Mouse (Mus musculus) left cerebral cortex, adult 11 months (tissue): ENCODE measurements around the gene Qk.
A peak's percentile ranks its signal among the peaks of the same experiment; 100 is the strongest.

Experiments used
- DNase-seq: peaks from one replicate; pipeline ENCODE4 v3.0.0; 2022; ENCODE audit warnings: low spot score

Qk gene

DNA sequence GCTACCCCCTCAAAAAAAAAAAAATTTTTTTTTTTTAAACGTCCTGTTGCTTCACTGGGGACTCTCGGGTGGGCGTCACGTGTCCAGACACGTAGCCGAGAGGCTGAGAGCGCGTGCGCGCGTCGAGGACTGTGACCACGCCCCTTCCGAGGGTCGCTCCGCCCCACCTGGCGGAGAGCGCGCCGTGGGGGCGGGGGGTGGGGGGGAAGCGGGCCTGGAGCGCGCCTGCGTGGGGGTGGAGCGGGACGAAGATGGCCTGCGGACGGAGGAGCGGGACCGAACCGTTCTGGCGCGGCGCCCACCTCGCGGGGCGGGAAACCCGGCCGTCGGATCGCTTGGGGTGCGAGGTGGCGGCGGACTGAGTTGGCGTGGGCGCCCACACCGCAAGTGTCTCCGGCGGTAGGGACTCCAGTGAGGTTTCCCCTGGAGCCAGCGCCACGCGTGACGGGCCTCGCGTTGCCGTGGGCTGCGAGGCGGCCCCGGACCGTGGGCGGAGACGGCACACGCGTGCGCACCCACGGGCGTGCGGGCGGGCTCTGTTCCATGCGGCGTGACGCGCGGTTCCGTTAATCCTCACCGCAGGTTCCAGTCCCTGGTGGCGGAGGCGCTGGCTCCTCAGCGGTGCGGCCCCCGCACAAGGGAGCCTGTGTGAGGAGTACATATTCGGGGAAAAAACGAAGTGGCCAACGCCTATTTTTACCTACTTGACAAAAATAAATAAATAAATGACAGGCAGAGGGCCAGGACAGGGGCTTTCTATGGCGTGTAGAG lies at the start of gene Qk:
Gene Qk (minus strand): TSS at position 170 of the 771 bp plus-strand sequence.
- DNase-seq, result peak; percentile 91

DNA sequence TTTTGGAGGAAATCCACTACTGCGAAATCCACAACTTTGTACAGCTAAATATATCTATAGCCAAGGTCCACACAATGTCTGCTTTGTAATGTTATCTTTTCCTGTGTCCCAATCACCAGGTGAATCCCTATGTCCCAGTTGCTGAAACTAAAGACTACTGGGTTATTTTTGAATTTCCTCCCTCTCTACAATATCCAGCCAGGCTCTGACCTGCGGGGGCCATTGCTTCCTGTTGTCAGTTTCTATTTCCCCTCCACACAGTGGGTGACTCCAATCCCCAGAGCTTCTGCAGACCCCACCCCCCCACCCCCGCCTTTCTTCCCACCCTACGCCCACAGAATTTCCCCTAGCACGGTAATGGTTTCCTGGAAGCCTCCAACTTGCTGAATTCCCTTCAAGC lies 47.4 kb upstream of the Qk start:
- no peak for DNase-seq

DNA sequence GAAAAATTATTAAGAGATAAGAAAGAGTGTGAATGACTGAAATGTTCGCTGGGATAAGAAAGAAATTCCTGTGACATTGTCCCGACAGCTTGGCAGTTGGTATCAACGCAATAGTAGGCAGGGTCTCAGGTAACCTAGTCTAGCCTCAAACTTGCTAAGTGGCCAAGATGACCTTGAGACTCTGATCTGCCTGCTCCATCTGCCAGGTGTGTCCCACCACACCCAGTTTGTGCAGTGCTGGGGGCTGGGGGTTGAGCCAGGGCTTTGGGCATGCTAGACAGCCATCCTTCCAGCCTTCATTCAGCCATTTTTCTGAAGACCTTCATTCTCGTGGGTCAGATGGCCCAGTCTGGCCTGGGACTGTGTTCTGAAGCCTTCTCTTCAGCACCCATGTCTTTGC lies 46.9 kb upstream of the Qk start:
- no peak for DNase-seq

DNA sequence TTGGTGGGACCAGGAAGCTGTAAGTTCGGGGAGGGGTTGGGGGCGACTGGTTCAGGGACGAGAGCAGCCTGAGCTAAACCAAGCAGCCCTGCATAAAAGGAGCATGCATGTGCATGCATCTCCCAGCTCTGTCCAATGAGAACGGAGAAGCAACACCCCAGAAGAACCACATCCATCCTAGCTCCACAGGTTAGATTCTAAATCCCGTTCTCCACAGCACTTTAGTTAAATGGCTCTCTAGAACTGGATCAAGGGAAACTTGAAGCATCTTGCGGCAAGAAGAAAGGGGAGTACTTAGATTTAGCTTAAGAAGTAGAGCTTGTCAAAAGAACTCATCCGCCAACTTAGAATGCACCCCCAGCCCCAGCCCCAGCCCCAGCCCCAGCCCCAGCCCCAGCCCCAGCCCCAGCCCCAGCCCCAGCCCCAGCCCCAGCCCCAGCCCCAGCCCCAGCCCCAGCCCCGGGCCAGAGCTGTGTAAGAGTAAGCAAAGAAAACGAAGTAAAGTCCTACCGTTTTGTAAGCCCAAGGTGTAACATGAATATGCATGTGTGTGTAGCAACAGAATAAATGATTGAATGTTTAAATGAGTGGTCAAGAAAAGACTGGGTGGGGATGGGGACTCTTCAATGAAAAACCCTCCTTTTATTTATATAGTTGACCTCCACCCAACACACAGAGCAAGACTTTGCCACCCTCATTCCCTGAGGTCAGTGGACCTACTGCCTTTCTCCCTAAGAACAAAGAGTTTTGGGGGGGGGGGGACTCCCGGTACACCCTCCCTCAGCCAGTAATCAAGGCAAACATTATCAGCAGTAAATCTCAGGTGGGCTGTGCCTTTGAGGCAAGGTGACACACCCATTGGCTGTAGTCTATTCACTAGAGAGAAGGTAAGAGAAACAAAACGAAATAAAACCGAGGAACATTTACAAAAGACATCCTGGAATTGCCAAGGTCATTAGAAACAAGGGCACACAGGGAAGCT lies 46.1 kb upstream of the Qk start:
- DNase-seq, result no peak

DNA sequence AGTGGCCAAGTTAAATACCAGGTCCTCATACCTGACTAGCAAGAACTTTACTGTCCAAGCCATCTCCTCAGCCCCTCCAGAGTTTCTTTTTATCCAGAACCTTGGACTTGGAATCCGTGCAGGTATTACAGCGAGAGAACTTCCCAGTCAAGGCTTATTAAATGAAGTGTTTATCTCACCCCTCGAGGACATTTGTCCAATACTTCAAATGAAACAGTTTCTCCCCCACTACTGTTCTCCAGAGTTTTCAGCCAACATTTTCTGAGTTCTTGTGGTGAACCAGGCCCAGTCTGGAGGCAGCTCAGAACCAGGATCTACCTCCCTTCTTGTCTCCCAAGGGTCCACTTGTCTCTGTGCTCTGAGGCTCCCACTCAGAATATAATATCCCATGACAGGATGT lies 43.5 kb upstream of the Qk start:
- DNase-seq, result no peak

DNA sequence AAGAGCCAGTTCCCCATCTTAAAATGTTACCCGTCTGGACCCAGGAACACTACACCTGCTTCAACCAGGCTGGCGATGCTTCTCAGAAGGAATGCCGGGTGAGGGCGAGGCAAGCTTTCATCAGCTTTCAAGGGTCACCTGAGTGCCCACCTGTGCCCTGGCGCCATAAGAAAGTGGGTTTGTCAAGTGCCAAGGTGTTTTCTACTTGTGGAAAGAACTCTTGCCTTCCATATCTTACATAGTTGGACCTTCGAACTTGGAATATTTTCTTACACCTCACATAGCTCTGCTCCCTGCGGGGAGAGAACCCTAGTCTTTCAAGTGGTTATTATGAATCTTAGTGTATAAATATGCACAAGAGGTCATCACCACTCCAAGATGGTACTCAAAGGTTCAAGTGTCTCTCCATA lies 42.2 kb upstream of the Qk start:
- DNase-seq, result no peak

DNA sequence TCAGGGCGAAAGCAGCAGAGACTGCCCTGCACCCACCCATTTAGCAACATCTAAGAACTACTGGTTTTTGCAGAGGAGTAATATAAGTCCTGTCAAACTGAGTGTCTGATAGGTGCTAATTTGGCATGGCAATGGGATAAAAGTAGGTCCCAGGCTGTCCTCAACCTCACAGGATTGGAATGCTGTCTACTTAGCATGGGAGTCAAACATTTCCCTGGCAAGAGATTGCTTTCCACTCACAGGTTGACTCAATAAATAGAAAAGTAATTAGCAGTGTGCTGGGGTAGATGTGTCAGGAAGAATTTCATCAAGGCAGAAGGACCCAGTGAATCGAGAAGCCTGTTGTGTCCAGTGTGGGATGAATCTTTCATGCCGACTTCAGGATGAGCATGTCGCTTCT lies 41.1 kb upstream of the Qk start:
- DNase-seq, result no peak

DNA sequence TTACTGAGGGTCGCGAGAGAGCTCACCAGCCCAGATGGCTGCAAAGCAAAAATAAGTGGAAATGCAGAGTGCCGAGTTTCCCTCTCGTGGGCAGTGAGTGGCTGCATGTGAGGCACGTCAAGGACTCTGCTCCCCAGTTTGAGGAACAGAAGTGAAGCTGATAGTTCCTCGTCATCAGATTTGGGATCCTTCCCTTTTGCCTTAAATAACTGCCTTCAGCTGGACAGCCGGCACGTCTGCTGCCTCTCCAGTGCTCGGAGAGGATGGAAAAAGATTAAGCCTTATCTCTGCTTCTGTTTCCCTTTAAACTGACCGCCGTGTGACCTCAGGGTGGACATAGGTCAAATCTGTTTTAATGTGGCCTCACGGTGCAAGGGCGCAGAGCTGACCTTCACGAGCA lies 39.8 kb upstream of the Qk start:
- DNase-seq, result no peak

DNA sequence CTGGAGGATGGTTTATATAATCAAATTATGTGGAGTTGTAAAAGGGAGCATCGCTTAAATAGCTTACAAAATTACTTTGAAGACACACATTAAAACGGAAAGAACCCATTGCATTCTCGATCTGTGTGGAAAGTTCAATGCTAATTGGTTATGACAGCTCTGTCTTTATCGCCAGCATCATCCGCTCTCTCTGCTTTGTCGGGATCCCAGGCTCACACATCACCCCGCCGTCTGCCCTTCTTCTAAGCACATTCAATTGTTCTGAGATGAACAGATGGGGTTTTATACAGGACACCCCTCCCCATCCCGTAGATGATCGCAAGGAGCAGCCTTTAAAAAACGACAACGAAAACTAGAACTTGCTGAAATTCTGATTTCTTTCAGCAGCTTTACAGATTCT lies 37.7 kb upstream of the Qk start:
- no peak for DNase-seq

DNA sequence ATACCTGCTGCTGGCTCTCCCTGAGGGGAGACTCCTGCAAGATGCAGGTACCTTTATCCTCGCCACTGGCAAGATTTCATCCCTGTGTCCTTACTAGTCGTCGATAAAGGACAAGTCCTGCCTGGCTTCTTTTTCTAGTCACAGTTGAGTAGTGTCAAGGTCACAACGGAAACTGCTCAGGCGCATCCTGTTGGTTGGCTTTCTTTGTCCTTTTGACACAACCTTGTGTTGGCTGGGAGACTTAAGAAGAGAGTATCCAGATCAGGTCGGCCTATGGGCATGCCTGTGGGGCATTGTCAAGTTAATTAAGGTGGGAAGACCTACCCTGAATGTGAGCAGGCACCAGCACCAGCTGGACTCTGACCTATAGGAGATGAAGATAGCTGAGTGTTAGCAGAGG lies 36.6 kb upstream of the Qk start:
- DNase-seq, result no peak

DNA sequence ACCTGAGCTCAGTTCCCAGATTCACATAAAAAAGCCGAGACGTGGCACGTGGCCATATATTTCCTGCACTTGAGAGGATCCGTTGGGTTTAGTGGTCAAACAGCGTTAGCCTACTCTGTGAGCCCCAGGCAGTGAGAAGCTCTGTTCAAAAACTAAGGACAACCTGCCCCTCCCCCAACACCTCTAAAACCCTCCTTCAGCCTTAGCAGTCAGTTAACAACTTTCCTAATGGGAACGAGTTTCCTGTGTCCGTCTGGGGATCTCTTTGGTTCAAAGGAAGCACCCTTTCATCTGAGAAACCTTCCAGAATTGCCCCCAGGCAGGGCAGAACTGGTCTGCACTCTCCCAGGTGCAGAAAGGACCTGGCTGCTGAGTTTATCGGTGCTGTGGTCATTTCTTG lies 36.1 kb upstream of the Qk start:
- DNase-seq, result no peak

DNA sequence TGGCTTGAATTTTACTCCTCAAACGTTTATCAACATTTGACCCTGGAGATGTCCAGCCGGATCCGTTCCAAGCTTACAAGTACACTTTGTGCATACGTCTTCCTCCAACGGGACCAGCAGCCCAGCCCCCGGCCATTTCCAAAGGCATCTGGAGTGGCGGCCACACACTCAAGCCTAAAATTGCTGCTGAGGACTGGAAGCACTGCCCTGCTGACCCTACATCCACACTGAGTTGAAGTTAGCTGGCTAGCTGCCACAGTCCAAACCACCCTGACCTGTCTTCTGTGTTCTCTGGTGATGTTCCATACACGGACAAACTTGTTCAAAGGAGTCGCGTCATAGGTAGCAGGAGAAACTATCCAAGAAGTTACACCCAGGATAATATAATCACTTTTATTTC lies 18.6 kb upstream of the Qk start:
- no peak for DNase-seq

DNA sequence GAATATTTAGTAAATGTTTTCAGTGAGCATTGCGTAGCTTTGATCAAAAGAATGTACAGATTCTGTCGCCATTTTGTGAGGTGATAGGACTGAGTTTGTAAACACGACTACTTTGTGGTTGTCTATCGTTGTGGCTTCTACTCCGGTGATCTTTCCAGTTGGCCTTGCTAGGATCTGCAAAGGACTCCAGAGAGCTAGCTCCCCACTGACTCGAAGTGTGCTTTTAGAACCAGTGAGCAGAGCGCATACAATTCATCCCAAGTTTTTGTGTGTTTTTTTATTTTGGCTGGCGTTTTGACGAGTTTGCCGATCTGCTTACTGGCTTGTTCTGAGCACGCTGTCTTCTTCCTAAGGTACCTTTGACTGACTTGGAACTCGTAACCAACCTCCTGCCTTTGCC lies 16.9 kb upstream of the Qk start:
- DNase-seq, result no peak

DNA sequence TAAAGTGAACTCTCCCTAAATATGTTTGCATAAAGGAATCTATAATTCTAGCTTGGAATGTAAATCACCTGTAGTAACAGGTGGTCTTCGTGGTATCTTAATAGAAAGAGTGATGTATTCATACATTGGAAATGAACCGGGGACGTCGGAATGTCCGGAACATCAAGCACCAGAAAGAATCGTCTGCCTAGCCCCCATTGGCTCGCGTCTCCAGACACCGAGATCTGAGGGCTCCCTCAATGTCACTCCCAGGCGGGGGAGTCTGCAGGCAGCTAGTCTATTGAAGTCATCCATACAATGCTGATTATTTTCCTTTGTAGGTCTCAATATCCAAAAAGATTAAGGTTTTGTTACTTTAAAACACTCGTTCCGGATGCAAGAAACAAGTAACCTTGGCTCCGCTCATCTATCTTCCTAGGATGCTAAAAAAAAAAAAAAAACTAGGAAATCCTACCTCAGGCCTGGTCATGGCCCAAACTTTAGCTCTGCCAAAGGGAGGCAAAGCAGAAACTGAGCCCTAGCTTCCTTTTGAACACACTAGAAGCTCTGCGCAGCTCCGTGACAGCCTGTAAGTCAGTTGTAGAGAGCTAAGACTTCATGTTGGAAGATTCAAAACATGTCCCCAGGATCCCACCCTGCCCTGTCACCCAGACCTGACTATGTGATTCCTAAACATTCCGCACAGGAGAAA lies 16.3 kb upstream of the Qk start:
- DNase-seq, result no peak

DNA sequence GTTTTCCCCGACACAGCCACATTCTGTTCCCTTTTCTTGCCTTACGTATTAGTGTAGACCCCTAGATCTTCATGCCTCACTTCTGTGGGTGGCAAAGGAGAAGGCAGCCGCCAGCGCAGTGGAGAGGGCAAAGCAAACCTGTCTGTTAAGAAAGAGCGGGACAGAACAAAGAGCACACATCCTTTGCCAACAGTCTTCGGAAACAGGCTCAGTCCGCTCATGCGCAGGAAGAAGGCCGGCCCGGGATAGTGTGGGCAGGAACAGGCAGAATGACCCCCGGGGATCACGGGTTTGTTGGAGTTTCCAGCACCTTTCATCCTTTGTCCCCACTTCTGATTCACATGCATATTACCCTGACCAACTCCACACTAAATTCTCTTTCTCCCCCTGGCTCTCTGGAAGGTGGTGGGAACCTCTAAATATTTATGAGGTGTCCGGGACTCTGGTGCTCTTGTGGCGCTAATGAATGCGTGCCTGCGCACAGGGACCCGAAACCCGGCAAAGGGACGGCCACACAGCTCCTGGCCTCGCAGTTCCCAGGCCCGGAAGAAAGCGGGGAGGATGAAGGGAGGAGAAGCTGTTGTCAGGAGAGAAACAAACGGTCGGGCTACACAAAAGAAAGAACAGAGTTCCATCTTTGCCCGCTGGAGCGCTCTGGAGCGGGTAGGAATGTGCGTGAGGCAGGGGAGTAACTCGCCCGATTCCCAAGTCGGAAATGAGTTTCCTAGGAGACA lies 15.5 kb upstream of the Qk start:
- DNase-seq, result peak; percentile 73

DNA sequence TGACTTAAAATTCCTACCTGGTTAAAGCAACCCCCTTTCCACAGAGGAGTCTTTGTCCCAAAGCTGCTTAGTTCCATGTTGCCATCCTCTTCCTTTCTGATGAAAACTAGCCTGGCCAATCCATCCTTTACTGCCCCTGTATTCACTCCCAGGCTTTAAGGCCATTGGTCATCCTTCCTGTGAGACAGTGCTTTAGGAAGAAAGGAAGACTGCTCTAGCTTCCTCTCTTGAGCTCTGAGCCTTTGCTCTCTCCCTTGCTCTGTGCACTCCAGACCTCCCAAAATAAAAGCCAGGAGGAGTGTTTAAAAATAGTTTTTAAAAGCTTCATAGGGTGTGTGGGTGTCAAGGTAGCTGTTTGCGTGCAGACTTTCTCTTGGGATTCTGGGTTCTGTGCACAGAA lies 14.8 kb upstream of the Qk start:
- no peak for DNase-seq

DNA sequence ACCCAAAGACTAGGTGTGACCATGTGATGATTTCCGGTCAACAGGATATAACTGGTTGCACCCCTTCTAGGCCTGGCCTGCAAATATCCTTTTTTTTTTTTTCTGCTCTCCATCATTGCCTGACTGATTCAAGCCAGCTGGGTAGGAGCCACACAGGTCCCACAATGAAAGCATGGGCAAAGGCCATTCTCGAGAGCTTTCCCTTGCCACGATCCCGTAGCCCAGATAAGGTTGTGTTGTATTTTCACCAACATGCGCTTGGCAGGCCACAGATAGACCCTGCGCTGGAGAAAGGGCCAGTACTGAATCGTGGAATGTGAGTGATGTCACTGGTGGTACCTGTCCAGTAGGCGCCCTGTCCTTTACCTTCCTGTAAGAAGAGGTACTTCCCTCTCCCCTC lies 13.7 kb upstream of the Qk start:
- DNase-seq, result no peak

DNA sequence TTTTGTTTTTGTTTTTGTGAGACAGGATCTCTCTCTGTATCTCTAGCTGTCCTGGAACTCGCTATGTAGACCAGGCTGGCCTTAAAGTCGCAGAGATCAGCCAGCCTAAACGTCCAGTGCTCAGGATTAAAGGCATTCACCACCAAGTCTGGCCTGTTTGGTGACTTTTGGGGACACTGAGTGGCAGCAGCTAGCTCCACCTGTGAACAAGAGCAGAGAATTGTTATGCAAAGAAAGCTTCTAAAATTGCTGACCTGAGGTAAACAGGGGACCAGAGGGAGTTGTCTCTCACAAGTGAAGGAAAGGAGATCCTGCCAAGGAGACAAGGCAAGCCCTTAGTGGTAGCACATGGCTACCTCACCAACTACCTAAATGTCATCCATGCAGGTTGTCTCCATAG lies 12.5 kb upstream of the Qk start:
- no peak for DNase-seq

DNA sequence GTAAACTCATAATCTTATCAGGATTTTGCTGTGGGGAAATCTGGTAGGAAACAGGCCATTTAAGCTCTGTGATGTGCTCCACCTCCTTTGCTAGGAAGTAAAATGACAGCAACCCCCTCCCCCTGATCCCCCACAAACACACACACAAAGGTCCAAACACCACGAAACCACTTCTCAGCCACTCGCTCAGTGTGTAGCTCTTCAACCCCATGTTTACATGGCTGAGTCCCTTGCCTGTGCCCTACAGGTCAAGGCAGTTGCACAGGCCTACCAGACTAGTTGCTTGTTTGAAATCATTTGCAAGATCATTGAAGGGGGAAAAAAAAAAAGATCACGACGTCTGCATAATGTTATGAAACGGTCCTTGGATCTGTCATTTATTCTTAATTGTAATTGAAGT lies 9.8 kb upstream of the Qk start:
- no peak for DNase-seq

DNA sequence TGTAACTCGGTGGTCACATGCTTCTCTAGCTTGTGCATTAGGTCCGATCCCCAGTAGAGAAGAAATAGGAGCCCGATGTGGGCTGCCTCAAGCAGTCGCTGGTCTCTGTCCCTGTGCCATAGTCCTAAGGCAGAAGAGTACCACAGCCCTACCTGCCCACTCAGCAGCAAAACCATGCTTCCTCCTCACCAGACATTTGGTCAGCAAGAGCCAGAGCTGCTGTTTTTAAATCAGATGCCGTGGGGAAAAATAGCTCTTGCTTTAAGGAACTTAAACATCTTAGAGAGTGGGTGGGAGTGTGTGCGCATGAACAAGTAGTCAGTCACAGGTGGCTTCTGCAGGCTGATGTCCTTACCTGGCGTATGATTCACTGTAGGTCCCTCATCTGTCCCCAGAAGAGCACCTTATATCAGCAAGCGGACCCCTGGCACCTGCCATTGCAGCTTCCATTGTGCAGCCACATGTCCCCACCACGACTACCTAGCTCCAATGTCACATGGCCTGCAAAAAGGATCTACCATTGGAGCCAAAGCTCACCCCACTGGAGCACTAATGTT lies 9.0 kb upstream of the Qk start:
- peak; percentile 51 for DNase-seq

DNA sequence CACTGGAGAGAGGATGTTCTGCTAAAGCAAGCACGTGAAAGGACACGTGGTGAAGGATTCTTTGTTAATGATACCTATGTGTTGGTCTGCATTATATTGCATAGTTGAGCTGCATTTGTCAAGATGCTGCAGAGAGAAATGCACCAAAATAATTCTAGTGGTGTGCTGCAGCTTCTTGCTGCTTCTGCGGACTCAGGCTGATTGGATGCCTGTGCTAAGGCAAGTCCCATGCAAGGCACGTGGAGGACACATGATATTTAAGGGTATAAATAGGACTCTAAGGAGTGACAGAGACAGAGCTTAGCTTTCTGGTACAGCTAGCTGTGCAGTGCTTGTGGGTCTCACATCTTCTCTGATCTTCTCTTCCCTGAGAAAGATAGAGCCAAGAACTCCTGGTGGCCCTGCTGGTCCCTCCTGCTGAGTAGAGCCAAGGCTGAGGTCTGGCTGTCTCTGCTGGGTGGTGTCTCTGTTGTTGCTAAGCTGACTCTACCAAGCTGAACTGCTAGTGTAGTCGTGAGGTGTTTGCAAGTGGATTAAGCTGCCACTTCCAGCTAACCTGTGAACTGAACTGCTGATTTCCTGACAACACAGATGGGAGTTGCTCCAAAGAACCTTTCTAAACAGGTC lies 8.0 kb upstream of the Qk start:
- DNase-seq, result no peak
